Comparison of ENCODE assay signal across 9 mouse cellular contexts in genomic region chr7:82811140-82811851, GRCm38 (mm10). TPM values are rescaled to one million over a fixed set of nuclear protein-coding genes. Genes with fewer than 3 reads are reported as not detected.
DNase-seq lines count a peak whose midpoint lies in the region; ATAC-seq lines count a peak whose summit lies in the region.
"Had no signal": no experiment of that assay in that cellular context is flagged by ENCODE, and none has a peak within 500 bp of the region (broad histone marks: within the 10 kb centered on the region; RNA-seq: fewer than 3 reads in every experiment).

No protein-coding gene starts in this region.

- no peak for DNase-seq in lung, postnatal 25 days (ENCODE audit: low spot score)
- DNase-seq in kidney, postnatal 4 days: peak; percentile 57 to 75
- peak; percentile 62 for DNase-seq in retina, postnatal 1 day
- no peak for DNase-seq in right cerebral cortex, postnatal 10 days (ENCODE audit: low spot score in 2 of 2)
- DNase-seq in urinary bladder, postnatal 10 days (ENCODE audit: low spot score): no peak
- no peak for DNase-seq in gastrocnemius, postnatal 36 days

- no peak overlapping the region for H3K9ac ChIP-seq in lung, embryonic 15.5 days
- H3K9ac ChIP-seq in forebrain, embryonic 15.5 days (replicated peaks): no peak overlapping the region

- ATAC-seq in lung, embryonic 15.5 days (ENCODE audit: borderline replicate concordance, extremely low read depth, low FRiP score, low TSS enrichment): peak; percentile 77
- ATAC-seq in forebrain, embryonic 15.5 days (replicated peaks): 0 out of 2 replicates have a peak, but pooled peaks have one; percentile 8

- peak overlapping the region; percentile 81 for H3K27ac ChIP-seq in lung, embryonic 15.5 days
- no peak overlapping the region for H3K27ac ChIP-seq in forebrain, embryonic 15.5 days (replicated peaks)
- H3K27ac ChIP-seq: macrophage had no signal

- 0 out of 2 replicates have a peak overlapping the region, but pooled peaks have one; percentile 7 for H3K4me3 ChIP-seq in lung, embryonic 15.5 days
- H3K4me3 ChIP-seq in forebrain, embryonic 15.5 days: no peak overlapping the region

- WGBS in lung, embryonic 15.5 days: 16% methylated on average over 19 of the region's 19 CpGs
- WGBS in forebrain, embryonic 15.5 days: 20% methylated on average over 19 of the region's 19 CpGs

- H3K4me2 ChIP-seq in lung, embryonic 15.5 days: peak overlapping the region; percentile 47
- H3K4me2 ChIP-seq in forebrain, embryonic 15.5 days (replicated peaks): peak overlapping the region; percentile 19

- H3K36me3 ChIP-seq in lung, embryonic 15.5 days: no peaks in the 10 kb centered on the region
- H3K36me3 ChIP-seq in forebrain, embryonic 15.5 days: no peaks in the 10 kb centered on the region

- H3K27me3 ChIP-seq in lung, embryonic 15.5 days: no peaks in the 10 kb centered on the region
- H3K27me3 ChIP-seq in forebrain, embryonic 15.5 days: no peaks in the 10 kb centered on the region

- no peaks in the 10 kb centered on the region for H3K9me3 ChIP-seq in lung, embryonic 15.5 days
- no peaks in the 10 kb centered on the region for H3K9me3 ChIP-seq in forebrain, embryonic 15.5 days

- intact Hi-C loops in gastrocnemius, postnatal 36 days (cut with DNase I): no loop called here

- peaks cover 26% of the 10 kb centered on the region for H3K4me1 ChIP-seq in lung, embryonic 15.5 days
- H3K4me1 ChIP-seq in forebrain, embryonic 15.5 days: peaks cover 9% of the 10 kb centered on the region; the same call in 1 of the 2 replicates

RNA-seq across cellular contexts. Expression of gene Mex3b, which starts 55.8 kb away (rescaled TPM):
- 11.0 and 12.0 TPM in 2 replicates for polyA plus RNA-seq in lung, embryonic 15.5 days (2015; fragmentation: Nextera tagmentation; extraction: Ambion mirVana)
- 50.2 and 51.2 TPM in 2 replicates for polyA plus RNA-seq in forebrain, embryonic 15.5 days (2015; fragmentation: Nextera tagmentation; extraction: Ambion mirVana)
- total RNA-seq in gastrocnemius, postnatal 36 days (2021): under 1 TPM; 0.72 to 0.74 TPM

Comparison
In these comparisons a context has a peak if more than half of its experiments do, and no peak if none do; other contexts are left out.
1. DNase-seq: peak in kidney, postnatal 4 days (2 of 2) and retina, postnatal 1 day (single experiment); none in lung, postnatal 25 days (single experiment), right cerebral cortex, postnatal 10 days (0 of 2), urinary bladder, postnatal 10 days (single experiment) and gastrocnemius, postnatal 36 days (0 of 2).